Mouse (Mus musculus) kidney, postnatal 10 days (tissue): ENCODE measurements at regions not wholly inside any gene's neighbourhood (a gene's known extent, or its start where the extent isn't known, plus 50 kb on each side); places are given as distances from the start of the nearest gene placed in this dataset.
A peak's percentile ranks its signal among the peaks of the same experiment; 100 is the strongest.
"Not testable (repeated sequence)": the region's sequence is repeated elsewhere in the genome, so short reads cannot be mapped to it uniquely, and the experiment has no call there.

Experiments used
- DNase-seq: peaks from one replicate; pipeline ENCODE4 v3.0.0; 2021; ENCODE audit warnings: mixed read lengths

GRCm38 (mm10) chr4:3049972-3050846 lies 116.9 kb upstream of the Vmn1r2 start:
- peak; percentile 3 for DNase-seq

- DNase-seq = peak; percentile 2
These were observed 116.3 kb upstream of the Vmn1r2 start for GRCm38 (mm10) chr4:3050847-3051135.

- DNase-seq = no peak
These were observed 115.9 kb upstream of the Vmn1r2 start for GRCm38 (mm10) chr4:3051212-3051611.

GRCm38 (mm10) chr4:3052314-3053059 lies 114.6 kb upstream of the Vmn1r2 start:
- DNase-seq = peak; percentile 34

DNA sequence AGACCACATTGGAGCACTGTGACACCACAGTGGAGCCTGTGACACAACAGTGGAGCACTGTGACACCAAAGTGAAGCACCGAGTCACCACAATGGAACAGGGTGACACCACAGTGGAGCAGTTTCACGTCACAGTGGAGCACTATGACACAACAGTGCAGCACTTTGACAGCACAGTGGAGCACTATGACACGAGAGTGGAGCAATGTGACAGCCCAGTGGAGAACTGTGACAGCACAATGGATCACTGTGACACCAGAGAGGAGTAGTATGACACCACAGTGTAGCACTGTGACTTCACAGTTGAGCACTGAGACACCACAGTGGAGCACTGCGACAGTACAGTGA lies 114.1 kb upstream of the Vmn1r2 start:
- DNase-seq = peak; percentile 3

DNA sequence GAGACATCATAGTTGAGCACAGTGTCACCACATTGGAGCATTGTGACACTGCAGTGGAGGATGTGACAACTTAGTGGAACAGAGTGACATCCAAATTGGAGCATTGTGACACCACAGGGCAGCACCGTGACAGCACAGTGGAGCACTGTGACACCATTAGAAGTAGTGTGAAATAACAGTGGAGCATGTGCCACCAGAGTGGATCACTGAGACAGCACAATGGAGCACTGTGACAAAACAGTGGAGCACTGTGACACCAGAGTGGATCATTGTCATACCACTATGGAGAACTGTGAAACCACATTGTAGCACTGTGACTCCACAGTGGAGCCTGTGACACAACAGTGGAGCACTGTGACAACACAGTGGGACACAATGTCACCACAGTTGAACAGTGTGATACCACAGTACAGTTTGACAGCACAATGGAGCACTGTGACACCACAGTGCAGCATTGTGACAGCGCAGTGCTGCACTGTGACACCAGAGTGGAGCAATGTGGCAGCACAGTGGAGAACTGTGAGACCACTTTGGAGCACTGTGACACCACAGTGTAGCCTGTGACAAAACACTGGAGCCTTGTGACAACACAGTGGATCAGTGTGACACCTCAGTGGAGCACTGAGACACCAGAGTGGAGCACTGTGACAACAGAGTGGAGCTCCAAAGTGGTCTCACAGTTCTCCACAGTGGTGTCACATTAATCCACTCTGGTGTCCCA lies 113.5 kb upstream of the Vmn1r2 start:
- no peak for DNase-seq

DNA sequence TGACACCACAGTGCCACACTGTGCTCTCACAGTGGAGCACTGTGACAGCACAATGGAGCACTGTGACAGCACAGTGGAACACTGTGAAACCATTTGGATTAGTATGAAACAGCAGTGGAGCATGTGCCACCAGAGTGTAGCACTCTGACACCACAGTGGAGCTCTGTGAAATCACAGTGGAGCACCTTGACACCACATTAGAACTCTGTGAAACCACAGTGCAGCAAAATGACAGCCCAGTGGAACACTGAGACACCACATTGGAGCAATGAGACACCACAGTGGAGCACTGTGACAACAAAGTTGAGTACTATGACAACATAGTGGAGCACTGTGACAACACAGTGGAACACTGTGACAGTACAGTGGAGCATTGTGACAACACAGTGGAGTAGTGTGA lies 112.2 kb upstream of the Vmn1r2 start:
- peak; percentile 1 for DNase-seq

DNA sequence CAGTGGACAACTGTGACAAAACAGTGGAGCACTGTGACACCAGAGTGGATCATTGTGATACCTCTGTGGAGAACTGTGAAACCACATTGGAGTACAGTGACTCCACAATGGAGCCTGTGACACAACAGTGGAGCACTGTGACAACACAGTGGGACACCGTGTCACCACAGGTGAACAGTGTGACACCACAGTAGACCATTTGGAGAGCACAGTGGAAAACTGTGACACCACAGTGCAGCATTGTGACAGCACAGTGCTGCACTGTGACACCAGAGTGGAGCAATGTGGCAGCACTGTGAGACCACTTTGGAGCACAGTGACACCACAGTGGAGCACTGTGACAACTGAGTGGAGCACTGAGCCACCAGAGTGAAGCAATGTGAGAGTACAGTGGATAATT lies 111.7 kb upstream of the Vmn1r2 start:
- no peak for DNase-seq

DNA sequence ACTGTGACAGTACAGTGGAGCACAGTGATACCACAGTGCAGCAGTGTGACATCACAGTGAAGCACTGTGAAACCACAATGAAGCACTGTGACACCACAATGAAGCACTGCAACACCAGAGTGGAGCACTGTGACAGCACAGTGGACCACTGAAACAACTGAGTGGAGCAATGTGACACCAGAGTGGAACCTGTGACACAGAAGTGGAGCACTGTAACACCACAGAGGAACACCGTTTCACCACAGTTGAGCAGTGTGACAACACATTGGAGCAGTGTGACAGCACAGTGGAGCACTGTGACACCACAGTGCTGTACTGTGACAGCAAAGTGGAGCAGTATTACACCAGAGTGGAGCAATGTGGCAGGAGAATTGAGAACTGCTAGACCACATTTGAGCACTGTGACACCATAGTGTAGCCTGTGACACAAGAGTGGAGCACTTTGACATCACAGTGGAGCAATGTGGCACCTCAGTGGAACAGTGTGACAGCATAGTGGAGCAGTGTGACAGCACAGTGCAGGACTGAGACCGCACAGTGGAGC lies 107.5 kb upstream of the Vmn1r2 start:
- no peak for DNase-seq

DNA sequence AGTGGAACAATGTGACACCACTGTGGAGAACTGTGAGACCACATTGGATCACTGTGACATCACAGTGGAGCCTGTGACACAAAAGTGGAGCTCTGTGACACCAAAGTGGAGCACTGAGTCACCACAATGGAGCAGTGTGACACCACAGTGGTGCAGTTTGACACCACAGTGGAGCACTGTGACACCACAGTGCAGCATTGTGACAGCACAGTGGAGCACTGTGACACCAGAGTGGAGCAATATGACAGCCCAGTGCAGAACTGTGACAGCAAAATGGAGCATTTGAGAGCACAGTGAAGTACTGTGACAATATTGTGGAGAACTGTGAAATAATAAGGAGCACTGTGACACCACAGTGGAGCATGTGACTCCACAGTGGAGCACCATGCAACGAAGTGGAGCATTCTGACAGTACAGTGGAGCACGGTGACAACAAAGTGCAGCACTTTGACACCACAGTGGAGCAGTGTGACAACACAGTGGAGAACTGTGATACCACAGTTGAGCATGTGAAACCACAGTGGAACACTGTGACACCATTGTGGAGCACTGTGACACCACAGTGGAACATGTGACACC lies 105.0 kb upstream of the Vmn1r2 start:
- DNase-seq = peak; percentile 3

- DNase-seq = peak; percentile 1
These were observed 103.2 kb upstream of the Vmn1r2 start for GRCm38 (mm10) chr4:3063966-3064365.

DNA sequence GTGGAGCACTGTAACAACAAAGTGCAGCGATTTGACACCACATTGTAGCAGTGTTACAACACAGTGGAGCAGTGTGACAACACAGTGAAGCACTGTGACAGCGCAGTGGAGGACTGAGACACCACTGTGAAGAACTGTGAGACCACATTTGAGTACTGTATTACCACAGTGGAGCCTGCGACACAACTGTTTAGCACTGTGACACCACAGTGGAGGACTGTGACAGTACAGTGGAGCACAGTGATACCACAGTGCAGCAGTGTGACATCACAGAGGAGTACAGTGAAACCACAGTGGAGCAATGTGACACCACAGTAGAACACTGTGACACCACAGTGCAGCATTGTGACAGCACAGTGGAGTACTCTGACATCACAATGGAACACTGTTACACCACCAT lies 102.5 kb upstream of the Vmn1r2 start:
- DNase-seq = peak; percentile 2

DNA sequence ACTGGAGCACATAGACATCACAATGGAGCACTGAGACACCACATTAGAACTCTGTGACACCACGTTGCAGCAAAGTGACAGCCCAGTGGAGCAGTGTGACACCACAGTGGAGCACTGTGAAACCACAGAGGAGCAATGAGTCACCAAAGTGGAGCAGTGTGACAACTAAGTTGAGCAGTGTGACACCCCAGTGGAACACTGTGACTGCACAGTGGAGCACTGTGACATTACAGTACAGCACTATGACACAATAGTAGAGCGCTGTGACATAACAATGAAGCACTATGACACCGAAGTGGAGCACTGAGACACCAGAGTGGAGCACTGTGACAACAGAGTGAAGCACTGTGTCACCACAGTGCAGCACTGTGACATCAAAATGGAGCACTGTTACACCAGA lies 101.8 kb upstream of the Vmn1r2 start:
- DNase-seq = peak; percentile 1

- DNase-seq = peak; percentile 2
These were observed 100.9 kb upstream of the Vmn1r2 start for GRCm38 (mm10) chr4:3066051-3066736.

DNA sequence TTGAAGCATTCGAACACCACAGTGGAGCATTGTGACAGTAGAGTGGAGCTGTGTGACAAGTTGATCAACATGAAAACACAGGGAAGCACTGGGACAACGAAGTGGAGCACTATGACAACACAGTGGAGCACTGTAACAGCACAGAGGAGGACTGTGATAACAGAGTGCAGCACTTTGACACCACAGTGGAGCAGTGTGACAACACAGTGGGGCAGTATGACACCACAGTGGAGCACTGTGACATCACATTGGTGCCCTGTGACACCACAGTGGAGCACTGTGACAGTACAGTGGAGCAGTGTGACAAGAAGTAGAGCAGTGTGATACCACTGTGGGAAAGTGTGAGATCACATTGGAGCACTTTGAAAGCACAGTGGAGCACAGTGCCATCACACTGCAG lies 99.9 kb upstream of the Vmn1r2 start:
- peak; percentile 2 for DNase-seq

GRCm38 (mm10) chr4:3067666-3068065 lies 99.5 kb upstream of the Vmn1r2 start:
- peak; percentile 19 for DNase-seq

DNA sequence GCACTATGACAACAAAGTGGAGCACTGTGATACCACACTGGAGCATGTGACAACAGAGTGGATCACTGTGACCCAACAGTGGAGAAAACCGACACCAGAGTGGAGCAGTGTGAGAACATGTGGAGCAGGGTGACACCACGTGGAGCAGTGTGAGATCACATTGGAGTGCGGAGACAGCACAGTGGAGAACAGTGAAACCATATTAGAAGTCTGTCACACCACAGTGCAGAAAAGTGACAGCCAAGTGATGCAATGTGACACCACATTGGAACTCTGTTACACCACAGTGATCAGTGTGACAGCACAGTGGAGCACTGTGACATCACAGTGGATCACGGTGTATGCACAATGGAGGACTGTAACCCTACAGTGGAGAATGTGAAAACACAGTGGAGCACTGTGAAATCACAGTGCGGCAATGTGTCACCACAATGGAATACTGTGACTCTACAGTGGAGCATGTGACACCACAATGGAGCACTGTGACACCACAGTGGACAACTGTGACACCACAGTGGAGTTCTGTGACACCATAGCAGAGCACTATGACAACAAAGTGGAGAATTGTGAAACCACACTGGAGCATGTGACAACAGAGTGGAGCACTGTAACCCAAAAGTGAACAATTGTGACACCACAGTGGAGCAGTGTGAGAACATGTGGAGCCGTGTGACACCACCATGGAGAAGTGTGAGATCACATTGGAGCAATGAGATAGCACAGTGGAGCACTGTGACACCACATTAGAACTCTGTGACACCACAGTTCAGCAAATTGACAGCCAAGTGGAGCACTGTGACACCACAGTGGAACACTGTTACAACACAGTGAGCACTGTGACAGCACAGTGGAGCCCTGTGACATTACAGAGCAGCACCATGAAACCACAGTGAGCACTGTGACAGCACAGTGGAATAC lies 98.6 kb upstream of the Vmn1r2 start:
- DNase-seq = peak; percentile 4

DNA sequence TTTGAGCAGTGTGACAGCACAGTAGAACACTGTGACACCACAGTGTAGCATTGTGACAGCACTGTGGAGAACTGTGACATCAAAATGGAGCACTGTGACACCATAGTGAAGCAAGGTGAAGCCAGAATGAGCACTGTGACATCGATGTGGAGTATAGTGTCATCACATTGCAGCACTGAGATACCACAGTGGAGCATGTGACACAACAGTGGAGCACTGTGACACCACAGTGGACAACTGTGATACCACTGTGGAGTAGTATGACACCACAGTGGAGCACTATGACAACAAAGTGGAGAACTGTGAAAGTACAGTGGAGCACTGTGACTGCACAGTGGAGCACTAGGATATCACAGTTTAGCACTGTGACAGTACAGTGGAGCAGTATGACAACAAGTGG lies 97.8 kb upstream of the Vmn1r2 start:
- DNase-seq = peak; percentile 4

DNA sequence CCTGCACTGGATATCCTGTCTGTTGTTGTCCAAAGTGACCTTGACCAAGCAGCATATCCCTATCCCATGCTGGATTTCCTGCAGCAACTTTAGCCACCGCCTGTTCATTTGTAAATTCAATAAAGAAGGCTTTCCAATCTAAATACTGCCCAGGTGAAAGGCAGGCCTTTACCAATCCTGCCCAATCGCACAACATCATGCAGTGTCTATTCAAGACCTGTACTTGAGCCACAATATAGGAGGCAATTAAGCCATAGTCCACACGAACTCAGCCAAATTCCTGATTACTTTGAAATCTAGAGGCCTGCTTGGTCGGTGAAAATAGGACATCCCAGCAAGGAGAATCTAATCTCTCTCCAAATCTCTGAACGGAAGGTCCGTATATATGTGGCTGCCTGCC lies 95.8 kb upstream of the Vmn1r2 start:
- not testable (repeated sequence) for DNase-seq

DNA sequence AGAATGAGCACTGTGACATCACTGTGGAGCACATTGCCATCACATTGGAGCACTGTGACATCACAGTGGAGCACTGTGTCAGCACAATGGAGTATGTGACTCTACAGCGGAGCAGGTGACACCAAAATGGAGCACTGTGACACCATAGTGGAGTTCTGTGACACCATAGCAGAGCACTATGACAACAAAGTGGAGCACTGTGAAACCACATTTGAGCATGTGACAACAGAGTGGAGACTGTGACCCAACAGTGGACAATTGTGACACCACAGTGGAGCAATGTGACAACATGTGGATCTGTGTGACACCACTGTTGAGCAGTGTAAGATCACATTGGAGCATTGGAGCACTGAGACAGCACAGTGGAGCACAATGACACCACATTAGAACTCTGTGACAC lies 87.2 kb upstream of the Vmn1r2 start:
- no peak for DNase-seq

- peak; percentile 6 for DNase-seq
These were observed 86.6 kb upstream of the Vmn1r2 start for GRCm38 (mm10) chr4:3080385-3081125.
